Mouse (Mus musculus): Measurements from ENCODE around the gene Astn1. TPM values are rescaled to one million over a fixed set of nuclear protein-coding genes. Genes with fewer than 3 reads are reported as not detected.

Astn1 gene
- total RNA-seq, 2 experiments from 2014 or later, result 4.8 to 6.4 TPM

DNA sequence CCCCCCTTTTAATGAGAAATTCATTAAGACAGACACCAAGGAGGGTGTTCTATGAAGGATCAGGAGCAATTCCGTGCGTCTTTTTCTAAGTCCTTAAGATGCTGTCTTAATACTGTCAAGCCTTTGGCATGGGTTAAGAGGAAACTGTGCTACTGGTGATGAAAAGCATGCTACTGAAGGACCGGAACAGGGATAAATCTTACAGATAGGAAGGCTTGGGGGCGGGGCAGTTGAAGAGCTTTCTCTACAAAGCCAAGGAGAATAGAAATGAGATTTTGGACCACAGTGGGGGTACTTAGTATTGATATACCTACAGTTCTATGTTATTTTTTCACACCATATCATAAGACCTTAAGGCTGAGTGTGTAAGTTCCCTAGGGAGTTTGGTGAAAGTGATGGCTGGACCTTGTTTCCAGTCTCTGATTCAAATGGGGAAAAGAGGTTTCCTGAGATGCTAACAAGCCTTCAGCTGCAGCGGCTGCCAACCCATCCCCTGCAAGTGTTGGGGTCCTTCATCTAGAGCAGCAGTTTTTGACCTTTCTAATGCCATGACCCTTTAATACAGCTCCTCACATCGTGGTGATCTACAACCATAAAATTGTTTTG, 378.2 kb downstream of the Astn1 start:
- DNase-seq, result peak; percentile 0 to 5

DNA sequence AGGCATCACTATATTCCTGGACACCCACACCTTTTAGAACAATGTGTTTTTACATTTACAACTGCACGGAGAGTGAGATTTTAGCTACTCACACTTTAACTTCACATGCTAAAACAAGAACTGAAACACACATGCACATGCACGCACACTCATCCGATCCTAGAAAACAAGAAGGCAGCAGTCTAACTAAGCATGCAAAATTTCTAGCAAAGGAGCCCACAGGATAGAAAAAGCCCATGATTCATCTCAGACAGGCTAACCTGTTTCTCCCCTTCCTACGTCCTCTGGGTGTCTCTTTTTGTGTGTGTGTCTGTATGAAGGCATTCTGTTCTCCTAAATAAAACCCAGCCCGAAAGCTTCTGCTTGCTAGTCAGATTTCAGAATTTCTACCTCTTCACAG, 378.9 kb downstream of the Astn1 start:
- DNase-seq, result no peak

Small RNA genes lying within 50 kb of the gene (microRNA-seq; reads per million reads assigned to microRNA genes)
- 13.2 reads per million, percentile 29 among the genes with 10 or more reads in this experiment for gene Mir488

Other genes starting within 250 kb of the Astn1 start
- under 1 TPM; 0.50 to 0.63 TPM for gene Brinp2, start 5.9 kb upstream of the Astn1 start, total RNA-seq (2021)

Measured in adrenal gland, postnatal 36 days (tissue).